In the genomic region with DNA sequence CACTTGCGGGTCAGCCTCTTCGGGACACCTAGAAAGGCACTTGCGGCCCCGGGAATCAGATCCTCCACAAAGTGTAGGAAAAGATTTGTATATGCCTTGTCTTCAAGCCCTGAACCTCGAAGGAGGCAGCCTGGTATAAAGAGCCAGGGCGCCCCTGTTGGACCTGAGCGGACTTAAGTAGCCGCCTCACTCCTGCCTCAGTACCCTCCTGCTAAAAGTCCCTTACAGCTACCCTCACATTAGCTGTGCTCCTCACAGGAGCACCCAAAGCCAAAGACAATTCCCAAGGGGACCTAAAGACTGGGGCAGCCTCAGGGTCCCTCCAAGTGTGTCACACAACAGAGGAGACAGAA, we compare ENCODE assay signal across 7 mouse cellular contexts. TPM values are rescaled to one million over a fixed set of nuclear protein-coding genes. Genes with fewer than 3 reads are reported as not detected.
DNase-seq lines count a peak whose midpoint lies in the region; ATAC-seq and TF ChIP-seq lines count a peak whose summit lies in the region.

No protein-coding gene starts in this region.

- ATAC-seq in lung, embryonic 16.5 days (ENCODE audit: low read depth), result 0 out of 2 replicates have a peak, but pooled peaks have one; percentile 26
- peak; percentile 43 for ATAC-seq in forebrain, embryonic 16.5 days
- no peak for ATAC-seq in liver, embryonic 13.5 days (ENCODE audit: low read depth)
- ATAC-seq in stomach, postnatal 0 days (ENCODE audit: low FRiP score, low TSS enrichment), result no peak

- no peaks in the 10 kb centered on the region for H3K36me3 ChIP-seq in lung, embryonic 16.5 days (ENCODE audit: control insufficient read depth, insufficient read depth, low read length)
- no peaks in the 10 kb centered on the region for H3K36me3 ChIP-seq in forebrain, embryonic 16.5 days (ENCODE audit: control insufficient read depth, insufficient read depth)
- H3K36me3 ChIP-seq in liver, embryonic 13.5 days, result no peaks in the 10 kb centered on the region
- H3K36me3 ChIP-seq in stomach, postnatal 0 days (ENCODE audit: control insufficient read depth, insufficient read depth, low read length), result no peaks in the 10 kb centered on the region

- no peak for DNase-seq in lung, postnatal 25 days (ENCODE audit: low spot score)
- DNase-seq in liver, embryonic 13.5 days, result no peak
- DNase-seq in stomach, postnatal 0 days (ENCODE audit: low spot score), result no peak
- no peak for DNase-seq in right cerebral cortex, adult 2 months (ENCODE audit: low spot score in 2 of 2)
- no peak for DNase-seq in yolk sac, embryonic 10.5 days (ENCODE audit: low spot score)

- H3K9ac ChIP-seq in lung, embryonic 16.5 days (ENCODE audit: low read length), result peak overlapping the region; percentile 19; the same call in 1 of the 2 replicates
- peak overlapping the region; percentile 41; the same call in 1 of the 2 replicates for H3K9ac ChIP-seq in forebrain, embryonic 16.5 days (replicated peaks; ENCODE audit: low read depth, low read length)
- H3K9ac ChIP-seq in liver, embryonic 13.5 days, result no peak overlapping the region
- no peak overlapping the region for H3K9ac ChIP-seq in stomach, postnatal 0 days (ENCODE audit: low read length)

- no peak overlapping the region for H3K27ac ChIP-seq in lung, embryonic 16.5 days (ENCODE audit: low read length)
- H3K27ac ChIP-seq in forebrain, embryonic 16.5 days (ENCODE audit: low read length), result no peak overlapping the region
- H3K27ac ChIP-seq in liver, embryonic 13.5 days, result no peak overlapping the region
- no peak overlapping the region for H3K27ac ChIP-seq in stomach, postnatal 0 days (replicated peaks)

- H3K9me3 ChIP-seq in lung, embryonic 16.5 days (ENCODE audit: control insufficient read depth, low read length), result no peaks in the 10 kb centered on the region
- no peaks in the 10 kb centered on the region for H3K9me3 ChIP-seq in forebrain, embryonic 16.5 days (ENCODE audit: control insufficient read depth, low read length)
- H3K9me3 ChIP-seq in liver, embryonic 13.5 days (replicated peaks), result no peaks in the 10 kb centered on the region
- H3K9me3 ChIP-seq in stomach, postnatal 0 days (ENCODE audit: control insufficient read depth, low read length), result no peaks in the 10 kb centered on the region

- peaks cover 26% of the 10 kb centered on the region for H3K27me3 ChIP-seq in lung, embryonic 16.5 days (ENCODE audit: control insufficient read depth, insufficient read depth, low read depth, low read length)
- peaks cover 18% of the 10 kb centered on the region for H3K27me3 ChIP-seq in forebrain, embryonic 16.5 days (replicated peaks; ENCODE audit: control insufficient read depth, insufficient read depth, low read length)
- peaks cover 45% of the 10 kb centered on the region for H3K27me3 ChIP-seq in liver, embryonic 13.5 days
- no peaks in the 10 kb centered on the region for H3K27me3 ChIP-seq in stomach, postnatal 0 days (ENCODE audit: control insufficient read depth, insufficient read depth, low read length)

- 10% methylated on average over 8 of the region's 8 CpGs for WGBS in lung, embryonic 16.5 days
- 11% methylated on average over 8 of the region's 8 CpGs for whole genome bisulfite sequencing in forebrain, embryonic 16.5 days
- 9% methylated on average over 8 of the region's 8 CpGs for WGBS in liver, embryonic 13.5 days (ENCODE audit: insufficient replicate concordance)
- WGBS in stomach, postnatal 0 days, result 17% methylated on average over 8 of the region's 8 CpGs

- peak overlapping the region; percentile 22; the same call in 1 of the 2 replicates for H3K4me3 ChIP-seq in lung, embryonic 16.5 days (ENCODE audit: low read length)
- H3K4me3 ChIP-seq in forebrain, embryonic 16.5 days (replicated peaks; ENCODE audit: low read length), result peak overlapping the region; percentile 44
- H3K4me3 ChIP-seq in liver, embryonic 13.5 days (replicated peaks), result peak overlapping the region; percentile 16; the same call in 1 of the 2 replicates
- H3K4me3 ChIP-seq in stomach, postnatal 0 days (ENCODE audit: low read depth, low read length), result no peak overlapping the region; the same call in 1 of the 2 replicates

- no peak for TF ChIP-seq CTCF in stomach, postnatal 0 days (IDR thresholded peaks at IDR 0.05; ENCODE audit: low read depth)

- H3K4me1 ChIP-seq in lung, embryonic 16.5 days (replicated peaks; ENCODE audit: control insufficient read depth, insufficient read depth, low read length), result no peaks in the 10 kb centered on the region
- peaks cover 7% of the 10 kb centered on the region; the same call in 1 of the 2 replicates for H3K4me1 ChIP-seq in forebrain, embryonic 16.5 days (replicated peaks; ENCODE audit: control insufficient read depth, insufficient read depth, low read length)
- H3K4me1 ChIP-seq in liver, embryonic 13.5 days (replicated peaks), result peaks cover 5% of the 10 kb centered on the region
- no peaks in the 10 kb centered on the region; the same call in 1 of the 2 replicates for H3K4me1 ChIP-seq in stomach, postnatal 0 days (replicated peaks; ENCODE audit: control insufficient read depth, insufficient read depth)

- no peak for TF ChIP-seq EP300 in stomach, postnatal 0 days (optimal IDR thresholded peaks at IDR 0.05)

- H3K4me2 ChIP-seq in lung, embryonic 16.5 days (ENCODE audit: low read depth, low read length), result peak overlapping the region; percentile 56; the same call in 1 of the 2 replicates
- H3K4me2 ChIP-seq in forebrain, embryonic 16.5 days (ENCODE audit: low read length), result peak overlapping the region; percentile 59
- H3K4me2 ChIP-seq in liver, embryonic 13.5 days, result peak overlapping the region; percentile 34; the same call in 1 of the 2 replicates
- peak overlapping the region; percentile 45 for H3K4me2 ChIP-seq in stomach, postnatal 0 days (replicated peaks; ENCODE audit: low read depth)

RNA-seq across cellular contexts. Expression of gene Trpm2, which starts 0.4 kb away (rescaled TPM):
- 1.1 and 1.4 TPM in 2 replicates for polyA plus RNA-seq in lung, embryonic 16.5 days (2015; fragmentation: Nextera tagmentation; extraction: Ambion mirVana)
- polyA plus RNA-seq in forebrain, embryonic 16.5 days (2015; fragmentation: Nextera tagmentation; extraction: Ambion mirVana), result 3.0 and 5.0 TPM in 2 replicates
- 0.73 and 0.94 TPM in 2 replicates for polyA plus RNA-seq in liver, embryonic 13.5 days (2015; fragmentation: Nextera tagmentation; extraction: Ambion mirVana)
- 0.61 and 0.85 TPM in 2 replicates for polyA plus RNA-seq in stomach, postnatal 0 days (2015; fragmentation: Nextera tagmentation; extraction: Ambion mirVana)

RNA-seq across cellular contexts. Expression of gene 1810043G02Rik, which starts 8.4 kb away (rescaled TPM):
- 19.9 and 22.6 TPM in 2 replicates for polyA plus RNA-seq in lung, embryonic 16.5 days (2015; fragmentation: Nextera tagmentation; extraction: Ambion mirVana)
- polyA plus RNA-seq in forebrain, embryonic 16.5 days (2015; fragmentation: Nextera tagmentation; extraction: Ambion mirVana), result 33.7 and 36.0 TPM in 2 replicates
- 4.6 and 5.7 TPM in 2 replicates for polyA plus RNA-seq in liver, embryonic 13.5 days (2015; fragmentation: Nextera tagmentation; extraction: Ambion mirVana)
- polyA plus RNA-seq in stomach, postnatal 0 days (2015; fragmentation: Nextera tagmentation; extraction: Ambion mirVana), result 16.1 and 18.8 TPM in 2 replicates

RNA-seq across cellular contexts. Expression of gene Pfkl, which starts 39.9 kb away (rescaled TPM):
- 158 and 164 TPM in 2 replicates for polyA plus RNA-seq in lung, embryonic 16.5 days (2015; fragmentation: Nextera tagmentation; extraction: Ambion mirVana)
- 109 and 117 TPM in 2 replicates for polyA plus RNA-seq in forebrain, embryonic 16.5 days (2015; fragmentation: Nextera tagmentation; extraction: Ambion mirVana)
- 94.0 and 98.3 TPM in 2 replicates for polyA plus RNA-seq in liver, embryonic 13.5 days (2015; fragmentation: Nextera tagmentation; extraction: Ambion mirVana)
- polyA plus RNA-seq in stomach, postnatal 0 days (2015; fragmentation: Nextera tagmentation; extraction: Ambion mirVana), result 82.4 and 86.1 TPM in 2 replicates

Comparison
In these comparisons a context has a peak if more than half of its experiments do, and no peak if none do; other contexts are left out.
1. ATAC-seq: peak in lung, embryonic 16.5 days (single experiment) and forebrain, embryonic 16.5 days (single experiment); none in liver, embryonic 13.5 days (single experiment) and stomach, postnatal 0 days (single experiment).
2. H3K9ac ChIP-seq: peak in lung, embryonic 16.5 days (single experiment) and forebrain, embryonic 16.5 days (single experiment); none in liver, embryonic 13.5 days (single experiment) and stomach, postnatal 0 days (single experiment).
3. Peak in every context shown above with its lines, with median percentiles within 50 percentile points of each other: H3K4me2 ChIP-seq.